Mouse (Mus musculus): ENCODE results near the gene Olfm2.

GRCm38 (mm10) chr9:20643781-20644180, 102.4 kb downstream of the Olfm2 start:
- TF ChIP-seq GATA1 (IDR thresholded peaks at IDR 0.05; ENCODE audit: low read length) (no peak), TAL1 (IDR thresholded peaks at IDR 0.05; ENCODE audit: low read length) (no peak)

All from erythroblast, embryonic 14.5 days (primary cell).